Mouse (Mus musculus) forebrain, postnatal 0 days (tissue): ENCODE data around the gene Gm11559. TPM values are rescaled to one million over a fixed set of nuclear protein-coding genes. Genes with fewer than 3 reads are reported as not detected.
"Not testable (repeated sequence)": the region's sequence is repeated elsewhere in the genome, so short reads cannot be mapped to it uniquely, and the experiment has no call there.

Experiments
- ATAC-seq: fragments of 200-750 bp; cut with Nextera tagmentation; 2 replicates; pipeline ENCODE4 v1.8.0; 2017; ENCODE audit warnings: mild to moderate bottlenecking, moderate library complexity
- DNase-seq: peaks from one replicate; pipeline ENCODE4 v3.0.0-alpha.2; 2015
- H3K27ac ChIP-seq: fragments of 300-500 bp; sonication (generic); 2 replicates; pipeline ENCODE4 v1.5.1; 2014; ENCODE audit warnings: low read depth, mild to moderate bottlenecking, antibody characterized with exemption, low read length, moderate library complexity, mixed read lengths
- H3K27me3 ChIP-seq: fragments of 300-500 bp; sonication (generic); 2 replicates; pipeline ENCODE4 v1.6.1; 2014; ENCODE audit warnings: mild to moderate bottlenecking, low read length, mixed read lengths; ENCODE audit not compliant: insufficient read depth
- H3K36me3 ChIP-seq: fragments of 300-500 bp; sonication (generic); 2 replicates; pipeline ENCODE4 v1.6.1; 2014; ENCODE audit warnings: mild to moderate bottlenecking, moderate library complexity; ENCODE audit not compliant: insufficient read depth
- H3K4me1 ChIP-seq: fragments of 300-500 bp; sonication (generic); 2 replicates; pipeline ENCODE4 v1.6.1; 2014; ENCODE audit warnings: antibody characterized with exemption; ENCODE audit not compliant: insufficient read depth
- H3K4me2 ChIP-seq: fragments of 300-500 bp; sonication (generic); 2 replicates; pipeline ENCODE4 v1.6.1; 2014; ENCODE audit warnings: low read depth, mild to moderate bottlenecking, moderate library complexity
- H3K4me3 ChIP-seq: fragments of 300-500 bp; sonication (generic); 2 replicates; pipeline ENCODE4 v1.5.1; 2014; ENCODE audit warnings: low read depth, low read length, mixed read lengths
- H3K9ac ChIP-seq: fragments of 300-500 bp; sonication (generic); 2 replicates; pipeline ENCODE4 v1.6.1; 2014; ENCODE audit warnings: mild to moderate bottlenecking
- H3K9me3 ChIP-seq: fragments of 300-500 bp; sonication (generic); 2 replicates; pipeline ENCODE4 v1.6.1; 2016; ENCODE audit warnings: low read length
- CTCF ChIP-seq: sonication (generic); IDR thresholded peaks from 2 replicates; pipeline ENCODE4 v1.5.1; 2016; ENCODE audit warnings: antibody characterized with exemption, control low read depth, low read depth
- WGBS: fragments of 180-500 bp; shearing (Covaris S2); extraction: QIAGEN DNeasy Blood & Tissue Kit; methylation state at CpG from one replicate; pipeline ENCODE4 v1.1.7; 2014; 5-methylcytosine and 5-hydroxymethylcytosine counted together
- polyA plus RNA-seq: library from polyadenylated mRNA; unstranded; fragments of >200 nt; fragmentation: Nextera tagmentation; extraction: Ambion mirVana; gene quantifications from 2 replicates; pipeline ENCODE4 v1.2.1, GENCODE M21; 2015
- total RNA-seq: library from RNA; depleted of rRNA; stranded (reverse); fragments of >200 nt; gene quantifications from 2 replicates; pipeline ENCODE4 v1.2.3, GENCODE M21; 2014; rRNA removed

Gene Gm11559
- total and polyA plus RNA-seq, 2 experiments from 2014 or later, result not detected

- Histone ChIP-seq H3K36me3 (no peaks in the 10 kb centered on the region), H3K27me3 (no peaks in the 10 kb centered on the region), H3K9ac (no peak within 1 kb of the TSS), H3K4me2 (no peak within 1 kb of the TSS), H3K4me3 (no peak within 1 kb of the TSS), H3K9me3 (no peaks in the 10 kb centered on the region), H3K4me1 (0 out of 2 replicates have a peak, but pooled peaks cover 2% of the 10 kb centered on the region), H3K27ac (no peak within 1 kb of the TSS)
- 89% methylated on average over 2 of the region's 2 CpGs for WGBS
- ATAC-seq (no peak), DNase-seq (no peak)
- no peak for TF ChIP-seq CTCF
Measured at GRCm38 (mm10) chr11:99857617-99858016, 6.7 kb upstream of the Gm11559 start, which contains the start of gene Gm11568. TSS of gene Gm11568 (plus strand) at chr11:99857917.

GRCm38 (mm10) chr11:99858761-99859160 lies 5.5 kb upstream of the Gm11559 start:
- Histone ChIP-seq H3K27ac (no peak overlapping the region), H3K9me3 (no peaks in the 10 kb centered on the region), H3K9ac (no peak overlapping the region), H3K4me3 (no peak overlapping the region), H3K4me2 (no peak overlapping the region), H3K4me1 (0 out of 2 replicates have a peak, but pooled peaks cover 2% of the 10 kb centered on the region), H3K36me3 (no peaks in the 10 kb centered on the region), H3K27me3 (no peaks in the 10 kb centered on the region)
- 65% methylated on average over 2 of the region's 2 CpGs for WGBS
- no peak for ATAC-seq
- no peak for TF ChIP-seq CTCF
- no peak for DNase-seq

- H3K4me2 ChIP-seq, H3K4me1 ChIP-seq, H3K4me3 ChIP-seq, DNase-seq, H3K27ac ChIP-seq, ATAC-seq, H3K36me3 ChIP-seq, H3K27me3 ChIP-seq, H3K9ac ChIP-seq, H3K9me3 ChIP-seq: not testable (repeated sequence)
- 57% methylated on average over 1 of the region's 1 CpGs for WGBS
Measured at GRCm38 (mm10) chr11:99873089-99873488, 8.8 kb downstream of the Gm11559 start, which contains the start of gene Krtap9-1. TSS of gene Krtap9-1 (plus strand) at chr11:99873389.

GRCm38 (mm10) chr11:99878887-99879286 lies 14.6 kb downstream of the Gm11559 start, which contains the start of gene Gm11567:
TSS of gene Gm11567 (plus strand) at chr11:99879187.
- H3K9ac ChIP-seq, DNase-seq, H3K36me3 ChIP-seq, H3K4me1 ChIP-seq, H3K4me2 ChIP-seq, H3K27me3 ChIP-seq, H3K27ac ChIP-seq, H3K4me3 ChIP-seq, ATAC-seq, H3K9me3 ChIP-seq: not testable (repeated sequence)
- WGBS, result 49% methylated on average over 1 of the region's 1 CpGs

DNA sequence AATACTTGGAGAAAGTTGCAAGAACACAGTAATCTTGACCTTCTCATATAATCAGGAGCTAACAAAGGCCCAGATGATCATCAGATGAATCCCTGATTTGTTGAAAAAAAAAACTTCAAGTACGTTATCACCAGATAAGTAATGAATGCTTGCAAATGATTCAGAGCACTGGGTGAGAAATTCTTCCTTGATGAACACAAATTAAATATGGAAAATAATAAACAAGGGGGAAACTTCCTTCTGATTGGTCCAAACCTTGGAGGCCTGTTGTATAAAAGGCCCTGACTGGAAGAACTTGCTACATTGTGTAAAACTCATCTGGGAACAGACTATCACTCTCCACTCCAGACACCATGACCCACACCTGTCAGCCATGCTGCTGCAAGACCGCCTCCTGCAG lies 43.3 kb downstream of the Gm11559 start, which contains the start of gene Krtap31-1:
Gene Krtap31-1, plus strand, starts transcription at position 301 of the 400 bp plus-strand sequence.
- H3K9me3 ChIP-seq, result no peaks in the 10 kb centered on the region
- DNase-seq (no peak), ATAC-seq (no peak)
- no peak within 1 kb of the TSS for H3K27ac ChIP-seq
- H3K4me2 ChIP-seq, result no peak within 1 kb of the TSS
- no peaks in the 10 kb centered on the region for H3K36me3 ChIP-seq
- no peak for TF ChIP-seq CTCF
- WGBS, result 88% methylated on average over 2 of the region's 2 CpGs
- no peaks in the 10 kb centered on the region for H3K27me3 ChIP-seq
- no peak within 1 kb of the TSS for H3K9ac ChIP-seq
- no peaks in the 10 kb centered on the region for H3K4me1 ChIP-seq
- H3K4me3 ChIP-seq, result no peak within 1 kb of the TSS

- WGBS, result 94% methylated on average over 3 of the region's 3 CpGs
- H3K36me3 ChIP-seq, result no peaks in the 10 kb centered on the region
- DNase-seq (no peak), ATAC-seq (no peak)
- no peak within 1 kb of the TSS for H3K4me3 ChIP-seq
- no peak for TF ChIP-seq CTCF
- no peak within 1 kb of the TSS for H3K9ac ChIP-seq
- H3K4me2 ChIP-seq, result no peak within 1 kb of the TSS
- H3K27me3 ChIP-seq, result no peaks in the 10 kb centered on the region
- no peak within 1 kb of the TSS for H3K27ac ChIP-seq
- no peaks in the 10 kb centered on the region for H3K4me1 ChIP-seq
- H3K9me3 ChIP-seq, result no peaks in the 10 kb centered on the region
Measured at GRCm38 (mm10) chr11:99914451-99914850, 50.2 kb downstream of the Gm11559 start, which contains the start of gene Gm11565. TSS of gene Gm11565 (plus strand) at chr11:99914751.

Other genes with a start within 250 kb of the Gm11559 start
Only the 30 nearest of the 37 such genes appear.
- not detected in 2 replicates for gene Krtap4-7, start 220.4 kb upstream of the Gm11559 start, total RNA-seq
- not detected in 2 replicates for gene Krtap4-7, start 220.4 kb upstream of the Gm11559 start, polyA plus RNA-seq
- gene Gm11555, start 214.2 kb upstream of the Gm11559 start, total RNA-seq, result not detected in 2 replicates
- gene Gm11555, start 214.2 kb upstream of the Gm11559 start, polyA plus RNA-seq, result not detected in 2 replicates
- not detected in 2 replicates for gene Gm11563, start 205.5 kb upstream of the Gm11559 start, total RNA-seq
- gene Gm11563, start 205.5 kb upstream of the Gm11559 start, polyA plus RNA-seq, result not detected in 2 replicates
- gene Krtap4-6, start 198.5 kb upstream of the Gm11559 start, total RNA-seq, result not detected in 2 replicates
- not detected in 2 replicates for gene Krtap4-6, start 198.5 kb upstream of the Gm11559 start, polyA plus RNA-seq
- gene Gm14190, start 173.7 kb upstream of the Gm11559 start, total RNA-seq, result not detected in 2 replicates
- gene Gm14190, start 173.7 kb upstream of the Gm11559 start, polyA plus RNA-seq, result not detected in 2 replicates
- gene Gm14180, start 130.2 kb upstream of the Gm11559 start, total RNA-seq, result not detected in 2 replicates
- not detected in 2 replicates for gene Gm14180, start 130.2 kb upstream of the Gm11559 start, polyA plus RNA-seq
- gene Gm11595, start 91.6 kb upstream of the Gm11559 start, total RNA-seq, result not detected in 2 replicates
- gene Gm11595, start 91.6 kb upstream of the Gm11559 start, polyA plus RNA-seq, result not detected in 2 replicates
- gene Krtap4-8, start 83.8 kb upstream of the Gm11559 start, total RNA-seq, result not detected in 2 replicates
- gene Krtap4-8, start 83.8 kb upstream of the Gm11559 start, polyA plus RNA-seq, result not detected in 2 replicates
- not detected in 2 replicates for gene Krtap4-9, start 79.3 kb upstream of the Gm11559 start, total RNA-seq
- gene Krtap4-9, start 79.3 kb upstream of the Gm11559 start, polyA plus RNA-seq, result not detected in 2 replicates
- not detected in 2 replicates for gene Gm11596, start 71.0 kb upstream of the Gm11559 start, total RNA-seq
- gene Gm11596, start 71.0 kb upstream of the Gm11559 start, polyA plus RNA-seq, result not detected in 2 replicates
- not detected in 2 replicates for gene Gm11569, start 65.5 kb upstream of the Gm11559 start, total RNA-seq
- not detected in 2 replicates for gene Gm11569, start 65.5 kb upstream of the Gm11559 start, polyA plus RNA-seq
- not detected in 2 replicates for gene Gm11554, start 60.0 kb upstream of the Gm11559 start, total RNA-seq
- not detected in 2 replicates for gene Gm11554, start 60.0 kb upstream of the Gm11559 start, polyA plus RNA-seq
- 0.33 TPM in 1 of 2 replicates, not detected in the other for gene Krtap4-13, start 54.6 kb upstream of the Gm11559 start, total RNA-seq
- not detected in 2 replicates for gene Krtap4-13, start 54.6 kb upstream of the Gm11559 start, polyA plus RNA-seq
- not detected in 2 replicates for gene Gm11564, start 48.8 kb upstream of the Gm11559 start, total RNA-seq
- gene Gm11564, start 48.8 kb upstream of the Gm11559 start, polyA plus RNA-seq, result not detected in 2 replicates
- gene 2300003K06Rik, start 26.4 kb upstream of the Gm11559 start, total RNA-seq, result not detected in 2 replicates
- gene 2300003K06Rik, start 26.4 kb upstream of the Gm11559 start, polyA plus RNA-seq, result not detected in 2 replicates
- not detected in 2 replicates for gene Krtap4-16, start 12.9 kb upstream of the Gm11559 start, total RNA-seq
- gene Krtap4-16, start 12.9 kb upstream of the Gm11559 start, polyA plus RNA-seq, result not detected in 2 replicates
- gene Gm11568, start 6.6 kb upstream of the Gm11559 start, total RNA-seq, result not detected in 2 replicates
- gene Gm11568, start 6.6 kb upstream of the Gm11559 start, polyA plus RNA-seq, result not detected in 2 replicates
- not detected in 2 replicates for gene Krtap9-1, start 8.9 kb downstream of the Gm11559 start, total RNA-seq
- gene Krtap9-1, start 8.9 kb downstream of the Gm11559 start, polyA plus RNA-seq, result not detected in 2 replicates
- not detected in 2 replicates for gene Gm11567, start 14.7 kb downstream of the Gm11559 start, total RNA-seq
- gene Gm11567, start 14.7 kb downstream of the Gm11559 start, polyA plus RNA-seq, result not detected in 2 replicates
- not detected in 2 replicates for gene Krtap31-1, start 43.4 kb downstream of the Gm11559 start, total RNA-seq
- not detected in 2 replicates for gene Krtap31-1, start 43.4 kb downstream of the Gm11559 start, polyA plus RNA-seq
- not detected in 2 replicates for gene Gm11565, start 50.3 kb downstream of the Gm11559 start, total RNA-seq
- not detected in 2 replicates for gene Gm11565, start 50.3 kb downstream of the Gm11559 start, polyA plus RNA-seq
- not detected in 2 replicates for gene Krtap31-2, start 71.8 kb downstream of the Gm11559 start, total RNA-seq
- gene Krtap31-2, start 71.8 kb downstream of the Gm11559 start, polyA plus RNA-seq, result not detected in 2 replicates
- gene Krtap9-5, start 84.0 kb downstream of the Gm11559 start, total RNA-seq, result not detected in 2 replicates
- gene Krtap9-5, start 84.0 kb downstream of the Gm11559 start, polyA plus RNA-seq, result not detected in 2 replicates
- gene Krtap29-1, start 114.6 kb downstream of the Gm11559 start, total RNA-seq, result not detected in 2 replicates
- gene Krtap29-1, start 114.6 kb downstream of the Gm11559 start, polyA plus RNA-seq, result not detected in 2 replicates
- gene Krtap16-1, start 122.1 kb downstream of the Gm11559 start, total RNA-seq, result not detected in 2 replicates
- gene Krtap16-1, start 122.1 kb downstream of the Gm11559 start, polyA plus RNA-seq, result not detected in 2 replicates
- not detected in 2 replicates for gene Krtap17-1, start 129.5 kb downstream of the Gm11559 start, total RNA-seq
- gene Krtap17-1, start 129.5 kb downstream of the Gm11559 start, polyA plus RNA-seq, result 0.26 and 0.98 TPM in 2 replicates
- 0.15 TPM in 1 of 2 replicates, not detected in the other for gene Krt33a, start 151.7 kb downstream of the Gm11559 start, total RNA-seq
- not detected in 2 replicates for gene Krt33a, start 151.7 kb downstream of the Gm11559 start, polyA plus RNA-seq
- not detected in 2 replicates for gene Krt33b, start 165.4 kb downstream of the Gm11559 start, total RNA-seq
- not detected in 2 replicates for gene Krt33b, start 165.4 kb downstream of the Gm11559 start, polyA plus RNA-seq
- not detected in 2 replicates for gene Krt34, start 177.1 kb downstream of the Gm11559 start, total RNA-seq
- 0.10 TPM in 1 of 2 replicates, not detected in the other for gene Krt34, start 177.1 kb downstream of the Gm11559 start, polyA plus RNA-seq
- not detected in 2 replicates for gene Krt31, start 186.1 kb downstream of the Gm11559 start, total RNA-seq
- gene Krt31, start 186.1 kb downstream of the Gm11559 start, polyA plus RNA-seq, result not detected in 2 replicates